Mouse (Mus musculus) lung, adult 2 months (tissue): ENCODE results near the gene Pcdh15.

Source experiments
- CTCF ChIP-seq: fragments of 200-500 bp; IDR thresholded peaks from 2 replicates; pipeline ENCODE4 v1.5.1; 2011; ENCODE audit warnings: mild to moderate bottlenecking, low read length, control low read depth; ENCODE audit not compliant: insufficient read depth
- POLR2A ChIP-seq: fragments of 200-500 bp; IDR thresholded peaks from 2 replicates; pipeline ENCODE4 v1.6.1; 2011; ENCODE audit warnings: low read depth, mild to moderate bottlenecking, control low read depth, low read length, borderline replicate concordance; ENCODE audit errors: extremely low read depth

- no peak for TF ChIP-seq CTCF
- no peak for TF ChIP-seq POLR2A
Measured at GRCm38 (mm10) chr10:74335412-74335811, 1236.3 kb downstream of the Pcdh15 start.
